Mouse (Mus musculus): ENCODE data around the gene Pias1. TPM values are rescaled to one million over a fixed set of nuclear protein-coding genes. Genes with fewer than 3 reads are reported as not detected.

The Pias1 gene
- polyA plus RNA-seq, 1 experiment from 2014 or later, result 54.6 TPM

DNA sequence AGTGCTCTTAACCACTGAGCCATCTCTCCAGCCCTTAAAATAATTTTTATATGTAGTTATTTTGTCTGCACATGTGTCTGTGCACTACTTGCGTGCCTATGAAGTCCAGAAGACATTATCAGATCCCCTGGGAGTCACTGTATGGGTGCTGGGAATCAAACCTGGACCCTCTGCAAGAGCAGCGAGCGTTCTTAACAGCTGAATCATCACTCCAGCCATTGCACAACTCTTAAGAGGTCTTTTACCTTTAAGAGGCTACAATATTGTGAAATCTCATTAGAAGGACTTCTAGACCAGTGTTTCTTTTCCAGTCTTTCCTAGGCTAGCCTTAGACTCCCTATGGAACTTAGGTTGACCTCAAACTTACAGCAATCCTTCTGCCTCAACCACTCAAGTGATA, 21.7 kb downstream of the Pias1 start:
- WGBS, result 96% methylated on average over 3 of the region's 3 CpGs
- H3K27me3 ChIP-seq (ENCODE audit: control insufficient read depth, insufficient read depth, low read length), result no peaks in the 10 kb centered on the region
- 0 out of 2 replicates have a peak, but pooled peaks cover 4% of the 10 kb centered on the region for H3K4me1 ChIP-seq (replicated peaks; ENCODE audit: control insufficient read depth, insufficient read depth, low read length)
- H3K4me3 ChIP-seq (replicated peaks; ENCODE audit: low read length), result no peak overlapping the region
- H3K9me3 ChIP-seq (ENCODE audit: control insufficient read depth, low read length), result no peaks in the 10 kb centered on the region
- H3K27ac ChIP-seq, result no peak overlapping the region
- H3K36me3 ChIP-seq (replicated peaks; ENCODE audit: control insufficient read depth, insufficient read depth), result no peaks in the 10 kb centered on the region
- H3K4me2 ChIP-seq (replicated peaks), result no peak overlapping the region
- DNase-seq (ENCODE audit: low spot score) (no peak), ATAC-seq (ENCODE audit: low FRiP score) (no peak)
- no peak overlapping the region for H3K9ac ChIP-seq

DNA sequence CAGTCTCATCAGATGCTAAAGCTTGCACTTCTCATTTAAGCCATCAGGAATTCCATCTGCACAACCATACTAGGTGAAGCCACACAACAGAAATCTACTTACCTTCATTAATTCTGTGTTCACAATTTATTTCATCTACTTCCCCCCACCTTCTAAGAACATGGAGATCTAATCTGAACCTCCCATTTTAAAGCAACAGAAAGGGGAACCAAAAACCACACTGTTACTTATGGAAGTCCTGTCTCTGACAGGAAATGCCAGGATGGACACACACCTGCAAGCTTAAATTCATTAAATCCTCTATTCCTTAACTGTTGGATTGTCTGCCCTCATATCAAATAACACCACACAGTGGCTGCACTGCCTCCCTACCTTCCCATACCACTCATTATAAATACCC, 35.0 kb downstream of the Pias1 start:
- H3K36me3 ChIP-seq (replicated peaks; ENCODE audit: control insufficient read depth, insufficient read depth), result peaks cover 11% of the 10 kb centered on the region; the same call in 1 of the 2 replicates
- no peaks in the 10 kb centered on the region for H3K27me3 ChIP-seq (ENCODE audit: control insufficient read depth, insufficient read depth, low read length)
- no peaks in the 10 kb centered on the region for H3K9me3 ChIP-seq (ENCODE audit: control insufficient read depth, low read length)
- no peak overlapping the region for H3K4me3 ChIP-seq (replicated peaks; ENCODE audit: low read length)
- no peak overlapping the region for H3K27ac ChIP-seq
- no peak overlapping the region for H3K9ac ChIP-seq
- no peaks in the 10 kb centered on the region for H3K4me1 ChIP-seq (replicated peaks; ENCODE audit: control insufficient read depth, insufficient read depth, low read length)
- ATAC-seq (ENCODE audit: low FRiP score) (no peak), DNase-seq (ENCODE audit: low spot score) (no peak)
- H3K4me2 ChIP-seq (replicated peaks), result no peak overlapping the region

GRCm38 (mm10) chr9:62945346-62945745, 42.4 kb downstream of the Pias1 start:
- Histone ChIP-seq H3K9me3 (ENCODE audit: control insufficient read depth, low read length) (no peaks in the 10 kb centered on the region), H3K36me3 (replicated peaks; ENCODE audit: control insufficient read depth, insufficient read depth) (no peaks in the 10 kb centered on the region), H3K27me3 (ENCODE audit: control insufficient read depth, insufficient read depth, low read length) (no peaks in the 10 kb centered on the region), H3K4me2 (replicated peaks) (no peak overlapping the region), H3K4me1 (replicated peaks; ENCODE audit: control insufficient read depth, insufficient read depth, low read length) (no peaks in the 10 kb centered on the region), H3K4me3 (replicated peaks; ENCODE audit: low read length) (no peak overlapping the region), H3K9ac (no peak overlapping the region), H3K27ac (no peak overlapping the region)
- 94% methylated on average over 6 of the region's 6 CpGs for WGBS
- DNase-seq (ENCODE audit: low spot score) (no peak), ATAC-seq (ENCODE audit: low FRiP score) (no peak)

GRCm38 (mm10) chr9:62944063-62944462, 43.7 kb downstream of the Pias1 start:
- Histone ChIP-seq H3K9me3 (ENCODE audit: control insufficient read depth, low read length) (no peaks in the 10 kb centered on the region), H3K4me2 (replicated peaks) (no peak overlapping the region), H3K27ac (no peak overlapping the region), H3K27me3 (ENCODE audit: control insufficient read depth, insufficient read depth, low read length) (no peaks in the 10 kb centered on the region), H3K9ac (no peak overlapping the region), H3K4me1 (replicated peaks; ENCODE audit: control insufficient read depth, insufficient read depth, low read length) (no peaks in the 10 kb centered on the region), H3K36me3 (replicated peaks; ENCODE audit: control insufficient read depth, insufficient read depth) (no peaks in the 10 kb centered on the region), H3K4me3 (replicated peaks; ENCODE audit: low read length) (no peak overlapping the region)
- DNase-seq (ENCODE audit: low spot score) (no peak), ATAC-seq (ENCODE audit: low FRiP score) (no peak)
- WGBS, result 94% methylated on average over 1 of the region's 1 CpGs

GRCm38 (mm10) chr9:62940966-62941365, 46.8 kb downstream of the Pias1 start:
- no peak overlapping the region for H3K27ac ChIP-seq
- H3K4me2 ChIP-seq (replicated peaks), result no peak overlapping the region
- H3K36me3 ChIP-seq (replicated peaks; ENCODE audit: control insufficient read depth, insufficient read depth), result no peaks in the 10 kb centered on the region
- no peak overlapping the region for H3K9ac ChIP-seq
- H3K4me3 ChIP-seq (replicated peaks; ENCODE audit: low read length), result no peak overlapping the region
- no peak for DNase-seq (ENCODE audit: low spot score)
- no peaks in the 10 kb centered on the region for H3K27me3 ChIP-seq (ENCODE audit: control insufficient read depth, insufficient read depth, low read length)
- no peaks in the 10 kb centered on the region for H3K9me3 ChIP-seq (ENCODE audit: control insufficient read depth, low read length)
- H3K4me1 ChIP-seq (replicated peaks; ENCODE audit: control insufficient read depth, insufficient read depth, low read length), result no peaks in the 10 kb centered on the region
- ATAC-seq (ENCODE audit: low FRiP score), result no peak
- 83% methylated on average over 3 of the region's 3 CpGs for WGBS

GRCm38 (mm10) chr9:62935854-62936253, 51.9 kb downstream of the Pias1 start:
- Histone ChIP-seq H3K4me2 (replicated peaks) (no peak overlapping the region), H3K9ac (no peak overlapping the region), H3K4me3 (replicated peaks; ENCODE audit: low read length) (no peak overlapping the region), H3K27ac (no peak overlapping the region), H3K27me3 (ENCODE audit: control insufficient read depth, insufficient read depth, low read length) (no peaks in the 10 kb centered on the region), H3K4me1 (replicated peaks; ENCODE audit: control insufficient read depth, insufficient read depth, low read length) (no peaks in the 10 kb centered on the region), H3K36me3 (replicated peaks; ENCODE audit: control insufficient read depth, insufficient read depth) (no peaks in the 10 kb centered on the region), H3K9me3 (ENCODE audit: control insufficient read depth, low read length) (no peaks in the 10 kb centered on the region)
- WGBS, result 70% methylated on average over 5 of the region's 5 CpGs
- no peak for DNase-seq (ENCODE audit: low spot score)
- no peak for ATAC-seq (ENCODE audit: low FRiP score)

GRCm38 (mm10) chr9:62934700-62935400, 52.9 kb downstream of the Pias1 start:
- no peak overlapping the region for H3K27ac ChIP-seq
- no peak overlapping the region for H3K4me3 ChIP-seq (replicated peaks; ENCODE audit: low read length)
- no peak overlapping the region for H3K9ac ChIP-seq
- no peaks in the 10 kb centered on the region for H3K27me3 ChIP-seq (ENCODE audit: control insufficient read depth, insufficient read depth, low read length)
- ATAC-seq (ENCODE audit: low FRiP score), result no peak
- DNase-seq (ENCODE audit: low spot score), result no peak
- WGBS, result 80% methylated on average over 2 of the region's 2 CpGs
- no peaks in the 10 kb centered on the region for H3K4me1 ChIP-seq (replicated peaks; ENCODE audit: control insufficient read depth, insufficient read depth, low read length)
- H3K36me3 ChIP-seq (replicated peaks; ENCODE audit: control insufficient read depth, insufficient read depth), result no peaks in the 10 kb centered on the region
- no peak overlapping the region for H3K4me2 ChIP-seq (replicated peaks)
- no peaks in the 10 kb centered on the region for H3K9me3 ChIP-seq (ENCODE audit: control insufficient read depth, low read length)

DNA sequence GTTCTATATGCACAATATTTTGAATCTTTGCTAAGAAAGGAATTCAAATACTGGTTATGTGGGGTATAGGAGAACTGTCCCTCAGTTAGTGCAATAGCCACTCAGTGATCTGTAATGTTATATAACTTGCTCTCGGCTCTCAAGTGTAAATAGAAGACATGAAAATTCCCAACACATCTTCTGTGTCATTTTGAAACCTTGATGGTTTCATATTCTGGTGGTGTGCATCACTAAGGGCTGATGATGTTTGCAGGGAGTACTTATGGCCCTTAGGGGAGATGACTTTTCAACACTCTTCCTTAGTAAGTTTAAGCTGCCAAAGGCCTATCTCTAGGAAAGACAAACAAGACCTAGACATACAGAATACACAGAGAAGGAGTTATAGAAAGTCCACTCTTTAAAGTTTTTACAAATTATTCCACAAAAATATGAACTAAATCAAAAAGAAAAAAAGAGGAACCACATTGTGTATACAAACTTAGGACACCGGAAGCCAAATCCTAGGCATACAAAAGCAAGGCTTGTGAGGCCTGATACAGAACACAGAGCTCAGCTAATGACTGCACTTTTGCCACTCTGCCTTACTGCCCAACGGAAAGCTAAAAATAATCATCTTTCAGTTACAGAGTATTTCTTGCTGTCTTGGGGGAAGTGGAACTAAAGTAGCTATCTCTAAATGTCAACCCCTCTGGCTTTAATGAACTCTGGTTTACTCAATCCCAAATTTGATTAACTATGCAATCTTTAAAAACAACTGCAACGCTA, 55.0 kb downstream of the Pias1 start:
- no peaks in the 10 kb centered on the region for H3K9me3 ChIP-seq (ENCODE audit: control insufficient read depth, low read length)
- H3K27me3 ChIP-seq (ENCODE audit: control insufficient read depth, insufficient read depth, low read length), result no peaks in the 10 kb centered on the region
- no peaks in the 10 kb centered on the region for H3K4me1 ChIP-seq (replicated peaks; ENCODE audit: control insufficient read depth, insufficient read depth, low read length)
- no peak for ATAC-seq (ENCODE audit: low FRiP score)
- no peak overlapping the region for H3K4me2 ChIP-seq (replicated peaks)
- H3K9ac ChIP-seq, result no peak overlapping the region
- H3K27ac ChIP-seq, result no peak overlapping the region
- no peak for DNase-seq (ENCODE audit: low spot score)
- H3K36me3 ChIP-seq (replicated peaks; ENCODE audit: control insufficient read depth, insufficient read depth), result no peaks in the 10 kb centered on the region
- H3K4me3 ChIP-seq (replicated peaks; ENCODE audit: low read length), result no peak overlapping the region
- WGBS, result 86% methylated on average over 4 of the region's 4 CpGs

DNA sequence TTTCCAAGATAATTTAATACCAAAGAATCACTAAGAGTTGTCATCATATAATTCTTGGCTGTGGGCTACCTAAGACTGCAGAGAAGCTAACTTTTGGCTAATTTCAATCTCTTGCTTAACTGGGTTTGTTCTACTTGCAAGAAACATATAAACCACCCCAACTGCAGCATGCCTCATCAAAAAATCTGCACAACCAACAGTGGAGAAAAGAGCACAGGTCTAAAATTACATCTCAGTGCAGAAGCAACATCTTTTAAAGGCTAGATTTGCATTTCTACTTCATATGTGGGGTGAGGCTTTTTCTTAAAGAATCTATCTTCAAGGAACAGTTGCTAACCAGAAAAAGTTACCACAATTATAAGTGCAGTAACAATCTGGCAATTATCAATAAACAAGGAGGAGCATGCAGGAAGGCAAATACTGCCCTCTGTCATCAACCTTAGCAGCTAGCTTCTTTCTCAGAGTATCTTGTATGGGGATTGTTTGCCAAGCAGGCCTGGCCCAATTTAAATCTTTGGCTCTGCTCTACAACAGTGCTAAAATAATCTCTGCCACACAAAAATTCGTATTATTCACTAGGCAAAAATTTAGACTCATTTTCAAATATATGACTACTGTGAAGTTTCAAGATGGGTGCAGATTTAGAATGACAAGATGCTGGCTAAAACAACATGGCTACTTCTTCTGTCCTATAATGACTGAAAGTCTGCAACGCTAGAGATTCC, 62.7 kb downstream of the Pias1 start:
- Histone ChIP-seq H3K4me3 (replicated peaks; ENCODE audit: low read length) (no peak overlapping the region), H3K27ac (no peak overlapping the region), H3K36me3 (replicated peaks; ENCODE audit: control insufficient read depth, insufficient read depth) (peaks cover 11% of the 10 kb centered on the region), H3K9me3 (ENCODE audit: control insufficient read depth, low read length) (no peaks in the 10 kb centered on the region), H3K9ac (no peak overlapping the region), H3K27me3 (ENCODE audit: control insufficient read depth, insufficient read depth, low read length) (no peaks in the 10 kb centered on the region), H3K4me1 (replicated peaks; ENCODE audit: control insufficient read depth, insufficient read depth, low read length) (no peaks in the 10 kb centered on the region), H3K4me2 (replicated peaks) (no peak overlapping the region)
- 91% methylated on average over 2 of the region's 2 CpGs for WGBS
- ATAC-seq (ENCODE audit: low FRiP score), result no peak
- DNase-seq (ENCODE audit: low spot score), result no peak

Data from hindbrain, embryonic 14.5 days (tissue).